8 mouse cellular contexts compared by ENCODE assay signal in the genomic region with DNA sequence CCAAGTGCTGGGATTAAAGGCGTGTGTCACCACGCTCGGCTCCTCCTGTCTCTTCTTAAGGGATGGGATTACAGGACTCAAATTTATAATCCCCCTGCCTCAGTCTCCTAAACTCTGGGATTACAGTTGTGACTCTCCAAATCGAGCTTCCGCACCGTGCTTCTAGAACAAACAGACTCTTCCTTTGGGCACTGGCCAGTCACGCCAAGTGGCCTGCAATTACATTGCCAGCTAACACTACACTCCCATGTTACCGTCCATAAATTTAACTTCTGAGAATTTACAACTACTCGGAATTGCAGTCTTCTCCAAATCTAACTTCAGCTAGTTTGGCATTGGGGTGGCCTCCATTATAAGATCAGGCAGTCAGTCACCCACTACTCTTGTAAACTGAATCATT. TPM values are rescaled to one million over a fixed set of nuclear protein-coding genes. Genes with fewer than 3 reads are reported as not detected.
DNase-seq lines count a peak whose midpoint lies in the region; ATAC-seq and TF ChIP-seq lines count a peak whose summit lies in the region.

No protein-coding gene starts in this region.

- peak overlapping the region; percentile 85; the same call in 1 of the 2 replicates for H3K9ac ChIP-seq in kidney, postnatal 0 days (ENCODE audit: low read depth, low read length)
- peak overlapping the region; percentile 80 for H3K9ac ChIP-seq in embryonic facial prominence, embryonic 14.5 days (ENCODE audit: low read depth, low read length)
- peak overlapping the region; percentile 83 for H3K9ac ChIP-seq in intestine, postnatal 0 days (ENCODE audit: low read depth, low read length)

- peak overlapping the region; percentile 90 for H3ac ChIP-seq in myocyte (ENCODE audit: control insufficient read depth, insufficient read length)

- DNase-seq in kidney, postnatal 0 days (ENCODE audit: low spot score): peak; percentile 40
- no peak for DNase-seq in kidney, postnatal 25 days
- no peak for DNase-seq in embryonic facial prominence, embryonic 14.5 days (ENCODE audit: low spot score)
- no peak for DNase-seq in embryo, embryonic 10.5 days (ENCODE audit: low spot score)
- DNase-seq in natural killer cell, adult 2 months (ENCODE audit: low spot score in 2 of 2): no peak
- no peak for DNase-seq in layer of hippocampus, adult 9-10 months (ENCODE audit: low spot score)

- TF ChIP-seq POLR2A in myocyte (IDR thresholded peaks at IDR 0.05; ENCODE audit: insufficient read length, low read depth): no peak

- H3K27ac ChIP-seq in kidney, postnatal 0 days: peak overlapping the region; percentile 98; the same call in 1 of the 2 replicates
- H3K27ac ChIP-seq in embryonic facial prominence, embryonic 14.5 days (replicated peaks; ENCODE audit: low read depth, low read length): peak overlapping the region; percentile 96; the same call in 1 of the 2 replicates
- peak overlapping the region; percentile 95; the same call in 1 of the 2 replicates for H3K27ac ChIP-seq in intestine, postnatal 0 days (ENCODE audit: low read depth, low read length)

- H3K36me3 ChIP-seq in kidney, postnatal 0 days (ENCODE audit: insufficient read depth, low read length): no peaks in the 10 kb centered on the region
- peaks cover 8% of the 10 kb centered on the region; the same call in 1 of the 2 replicates for H3K36me3 ChIP-seq in embryonic facial prominence, embryonic 14.5 days (ENCODE audit: control insufficient read depth, insufficient read depth, low read length)
- no peaks in the 10 kb centered on the region for H3K36me3 ChIP-seq in intestine, postnatal 0 days (ENCODE audit: control insufficient read depth, insufficient read depth)
- no peaks in the 10 kb centered on the region for H3K36me3 ChIP-seq in myocyte (ENCODE audit: control insufficient read depth, insufficient read depth)

- H3K27me3 ChIP-seq in kidney, postnatal 0 days (ENCODE audit: insufficient read depth, low read length): no peaks in the 10 kb centered on the region
- no peaks in the 10 kb centered on the region for H3K27me3 ChIP-seq in embryonic facial prominence, embryonic 14.5 days (replicated peaks; ENCODE audit: control insufficient read depth, insufficient read depth, low read length)
- H3K27me3 ChIP-seq in intestine, postnatal 0 days (replicated peaks; ENCODE audit: control insufficient read depth, insufficient read depth, low read length): no peaks in the 10 kb centered on the region
- H3K27me3 ChIP-seq in myocyte (ENCODE audit: control insufficient read depth, insufficient read depth, insufficient read length): no peaks in the 10 kb centered on the region

- H3K9me3 ChIP-seq in kidney, postnatal 0 days (replicated peaks; ENCODE audit: low read length): no peaks in the 10 kb centered on the region
- no peaks in the 10 kb centered on the region for H3K9me3 ChIP-seq in embryonic facial prominence, embryonic 14.5 days (ENCODE audit: control insufficient read depth, low read length)
- H3K9me3 ChIP-seq in intestine, postnatal 0 days (ENCODE audit: control insufficient read depth): no peaks in the 10 kb centered on the region

- peaks cover 42% of the 10 kb centered on the region for H3K79me2 ChIP-seq in myocyte (ENCODE audit: control insufficient read depth, insufficient read depth)

- no peak for ATAC-seq in kidney, postnatal 0 days (replicated peaks; ENCODE audit: low FRiP score, low read depth)
- ATAC-seq in embryonic facial prominence, embryonic 14.5 days (ENCODE audit: low read depth): no peak
- ATAC-seq in intestine, postnatal 0 days: no peak

- H3K4me2 ChIP-seq in kidney, postnatal 0 days (ENCODE audit: low read length): peak overlapping the region; percentile 66
- H3K4me2 ChIP-seq in embryonic facial prominence, embryonic 14.5 days (ENCODE audit: low read depth, low read length): peak overlapping the region; percentile 90
- H3K4me2 ChIP-seq in intestine, postnatal 0 days (replicated peaks; ENCODE audit: low read depth): peak overlapping the region; percentile 77
- peak overlapping the region; percentile 81 for H3K4me2 ChIP-seq in myocyte (ENCODE audit: low read depth)

- 62% methylated on average over 9 of the region's 9 CpGs for WGBS in kidney, postnatal 0 days
- WGBS in embryonic facial prominence, embryonic 14.5 days: 84% methylated on average over 9 of the region's 9 CpGs
- 73% methylated on average over 9 of the region's 9 CpGs for WGBS in intestine, postnatal 0 days

- peaks cover 8% of the 10 kb centered on the region for H3K4me1 ChIP-seq in kidney, postnatal 0 days (replicated peaks; ENCODE audit: insufficient read depth, low read length)
- H3K4me1 ChIP-seq in embryonic facial prominence, embryonic 14.5 days (ENCODE audit: control insufficient read depth, insufficient read depth, low read length): peaks cover 10% of the 10 kb centered on the region; the same call in 1 of the 2 replicates
- peaks cover 13% of the 10 kb centered on the region for H3K4me1 ChIP-seq in intestine, postnatal 0 days (replicated peaks; ENCODE audit: control insufficient read depth, insufficient read depth, low read length)

- TF ChIP-seq CTCF in kidney, postnatal 0 days (IDR thresholded peaks at IDR 0.05; ENCODE audit: low read depth): no peak
- no peak for TF ChIP-seq CTCF in intestine, postnatal 0 days (IDR thresholded peaks at IDR 0.05; ENCODE audit: low read depth)

- H3K4me3 ChIP-seq in kidney, postnatal 0 days (replicated peaks; ENCODE audit: low read depth, low read length): peak overlapping the region; percentile 78
- H3K4me3 ChIP-seq in embryonic facial prominence, embryonic 14.5 days (ENCODE audit: low read depth, low read length): peak overlapping the region; percentile 53
- H3K4me3 ChIP-seq in intestine, postnatal 0 days (ENCODE audit: low read depth, low read length): peak overlapping the region; percentile 73
- H3K4me3 ChIP-seq in myocyte: peak overlapping the region; percentile 77

TF ChIP-seq in myocyte, 11 proteins besides CTCF, POLR2A, EP300 and RAD21:
- TF ChIP-seq SRF (IDR thresholded peaks at IDR 0.05; ENCODE audit: control insufficient read depth, insufficient read length, low read depth): no peak
- no peak for TF ChIP-seq MYOD1 (IDR thresholded peaks at IDR 0.05; ENCODE audit: control insufficient read depth in 1 of 3, insufficient read length in 2 of 3, low read depth in 2 of 3)
- TF ChIP-seq USF1 (IDR thresholded peaks at IDR 0.05; ENCODE audit: low read depth): no peak
- TF ChIP-seq TCF3 (IDR thresholded peaks at IDR 0.05; ENCODE audit: insufficient read length, low read depth): no peak
- no peak for TF ChIP-seq E2F4 (IDR thresholded peaks at IDR 0.05; ENCODE audit: insufficient read depth)
- TF ChIP-seq MAX (IDR thresholded peaks at IDR 0.05; ENCODE audit: low read depth): no peak

RNA-seq across cellular contexts. Expression of gene Tab1, which starts 0.5 kb away (rescaled TPM):
- polyA plus RNA-seq in kidney, postnatal 0 days (2015; fragmentation: Nextera tagmentation; extraction: Ambion mirVana): 27.7 and 31.8 TPM in 2 replicates
- 27.6 and 36.3 TPM in 2 replicates for polyA plus RNA-seq in embryonic facial prominence, embryonic 14.5 days (2014; fragmentation: Nextera tagmentation; extraction: Ambion mirVana)
- polyA plus RNA-seq in intestine, postnatal 0 days (2015; fragmentation: Nextera tagmentation; extraction: Ambion mirVana): 12.6 and 13.6 TPM in 2 replicates
- 33.3 TPM for polyA plus RNA-seq in myocyte (2012; fragmentation: generic; extraction: Trizol)

RNA-seq across cellular contexts. Expression of gene Rpl3, which starts 40.8 kb away (rescaled TPM):
- polyA plus RNA-seq in kidney, postnatal 0 days (2015; fragmentation: Nextera tagmentation; extraction: Ambion mirVana): 970 and 975 TPM in 2 replicates
- polyA plus RNA-seq in embryonic facial prominence, embryonic 14.5 days (2014; fragmentation: Nextera tagmentation; extraction: Ambion mirVana): 1,242 and 1,346 TPM in 2 replicates
- 436 and 450 TPM in 2 replicates for polyA plus RNA-seq in intestine, postnatal 0 days (2015; fragmentation: Nextera tagmentation; extraction: Ambion mirVana)
- polyA plus RNA-seq in myocyte (2012; fragmentation: generic; extraction: Trizol): 1,089 TPM

RNA-seq across cellular contexts. Expression of gene Mgat3, which starts 41.1 kb away (rescaled TPM):
- 6.7 and 7.4 TPM in 2 replicates for polyA plus RNA-seq in kidney, postnatal 0 days (2015; fragmentation: Nextera tagmentation; extraction: Ambion mirVana)
- polyA plus RNA-seq in embryonic facial prominence, embryonic 14.5 days (2014; fragmentation: Nextera tagmentation; extraction: Ambion mirVana): 7.3 and 7.8 TPM in 2 replicates
- 12.2 and 13.1 TPM in 2 replicates for polyA plus RNA-seq in intestine, postnatal 0 days (2015; fragmentation: Nextera tagmentation; extraction: Ambion mirVana)
- polyA plus RNA-seq in myocyte (2012; fragmentation: generic; extraction: Trizol): 9.7 TPM

RNA-seq across cellular contexts. Expression of gene Syngr1, which starts 41.3 kb away (rescaled TPM):
- 21.8 and 24.1 TPM in 2 replicates for polyA plus RNA-seq in kidney, postnatal 0 days (2015; fragmentation: Nextera tagmentation; extraction: Ambion mirVana)
- 10.3 and 10.5 TPM in 2 replicates for polyA plus RNA-seq in embryonic facial prominence, embryonic 14.5 days (2014; fragmentation: Nextera tagmentation; extraction: Ambion mirVana)
- 6.8 and 10.4 TPM in 2 replicates for polyA plus RNA-seq in intestine, postnatal 0 days (2015; fragmentation: Nextera tagmentation; extraction: Ambion mirVana)
- polyA plus RNA-seq in myocyte (2012; fragmentation: generic; extraction: Trizol): 54.7 TPM
